Mouse (Mus musculus) stomach, embryonic 15.5 days (tissue): ENCODE data around the gene Pepd. TPM values are rescaled to one million over a fixed set of nuclear protein-coding genes. Genes with fewer than 3 reads are reported as not detected.

Source experiments
- ATAC-seq: fragments of 200-750 bp; cut with Nextera tagmentation; 2 replicates; pipeline ENCODE4 v1.8.0; 2017; ENCODE audit warnings: low read depth, moderate number of reproducible peaks, moderate TSS enrichment; ENCODE audit not compliant: insufficient read depth, low FRiP score
- H3K27ac ChIP-seq: fragments of 300-500 bp; sonication (generic); 2 replicates; pipeline ENCODE4 v1.5.1; 2015; ENCODE audit warnings: mild to moderate bottlenecking, inconsistent platforms
- H3K27me3 ChIP-seq: fragments of 300-500 bp; sonication (generic); replicated peaks from 2 replicates; pipeline ENCODE4 v1.6.1; 2015; ENCODE audit warnings: inconsistent platforms
- H3K36me3 ChIP-seq: fragments of 300-500 bp; sonication (generic); 2 replicates; pipeline ENCODE4 v1.6.1; 2015; ENCODE audit warnings: inconsistent platforms
- H3K4me1 ChIP-seq: fragments of 300-500 bp; sonication (generic); 2 replicates; pipeline ENCODE4 v1.6.1; 2015; ENCODE audit warnings: inconsistent platforms
- H3K4me2 ChIP-seq: fragments of 300-500 bp; sonication (generic); 2 replicates; pipeline ENCODE4 v1.6.1; 2015; ENCODE audit warnings: mild to moderate bottlenecking, inconsistent platforms
- H3K4me3 ChIP-seq: fragments of 300-500 bp; sonication (generic); replicated peaks from 2 replicates; pipeline ENCODE4 v1.5.1; 2015; ENCODE audit warnings: inconsistent platforms
- H3K9ac ChIP-seq: fragments of 300-500 bp; sonication (generic); 2 replicates; pipeline ENCODE4 v1.6.1; 2015; ENCODE audit warnings: inconsistent platforms
- H3K9me3 ChIP-seq: fragments of 300-500 bp; sonication (generic); 2 replicates; pipeline ENCODE4 v1.6.1; 2016; ENCODE audit warnings: inconsistent platforms
- WGBS: fragments of 180-500 bp; shearing (Covaris S2); methylation state at CpG from one replicate; pipeline ENCODE4 v1.1.7; 2015; 5-methylcytosine and 5-hydroxymethylcytosine counted together
- microRNA-seq: library from miRNA; unstranded; fragments of <30 nt; microRNA quantifications from one replicate; pipeline ENCODE4, GENCODE M21; 2016
- polyA plus RNA-seq: library from polyadenylated mRNA; unstranded; fragments of >200 nt; fragmentation: Nextera tagmentation; extraction: Ambion mirVana; gene quantifications from 2 replicates; pipeline ENCODE4 v1.2.1, GENCODE M21; 2015

Pepd gene
- polyA plus RNA-seq, 1 experiment from 2014 or later, result 68.9 TPM

GRCm38 (mm10) chr7:35066640-35067212 is 154.5 kb downstream of the Pepd start:
- Histone ChIP-seq H3K36me3 (no peaks in the 10 kb centered on the region), H3K4me2 (no peak overlapping the region), H3K4me1 (no peaks in the 10 kb centered on the region), H3K4me3 (no peak overlapping the region), H3K27me3 (no peaks in the 10 kb centered on the region), H3K9me3 (no peaks in the 10 kb centered on the region), H3K9ac (no peak overlapping the region), H3K27ac (no peak overlapping the region)
- 80% methylated on average over 8 of the region's 8 CpGs for WGBS
- ATAC-seq, result no peak

DNA sequence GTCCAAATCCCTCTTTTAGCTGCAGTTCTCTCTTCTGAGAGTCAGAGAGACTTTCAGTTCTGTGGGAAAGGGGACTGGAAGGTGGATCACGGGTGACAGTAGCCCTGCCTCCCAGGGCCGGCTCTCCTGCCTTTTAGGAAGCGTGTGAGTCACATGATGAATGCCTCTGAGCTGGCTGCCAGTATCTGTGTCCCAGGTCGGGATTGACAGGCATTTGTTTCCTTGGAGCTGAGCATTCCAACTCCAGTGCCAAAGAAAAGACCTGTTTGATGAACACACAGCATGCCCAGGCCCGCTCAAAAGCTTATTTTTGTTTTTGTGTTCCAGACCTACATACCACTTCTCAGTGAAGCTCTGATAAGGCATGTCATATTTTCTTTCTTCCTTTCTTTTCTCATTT is 164.5 kb downstream of the Pepd start:
- Histone ChIP-seq H3K36me3 (no peaks in the 10 kb centered on the region), H3K27ac (peak overlapping the region; percentile 53; the same call in 1 of the 2 replicates), H3K9me3 (no peaks in the 10 kb centered on the region), H3K27me3 (no peaks in the 10 kb centered on the region), H3K4me1 (peaks cover 8% of the 10 kb centered on the region; the same call in 1 of the 2 replicates), H3K4me3 (no peak overlapping the region), H3K9ac (no peak overlapping the region), H3K4me2 (no peak overlapping the region)
- 29% methylated on average over 5 of the region's 5 CpGs for WGBS
- ATAC-seq, result no peak; the same call in 1 of the 2 replicates

- H3K27me3 ChIP-seq, result no peaks in the 10 kb centered on the region
- H3K4me3 ChIP-seq, result no peak overlapping the region
- peak overlapping the region; percentile 67 for H3K27ac ChIP-seq
- 24% methylated on average over 10 of the region's 10 CpGs for WGBS
- no peaks in the 10 kb centered on the region for H3K9me3 ChIP-seq
- H3K9ac ChIP-seq, result no peak overlapping the region
- H3K36me3 ChIP-seq, result no peaks in the 10 kb centered on the region
- peak overlapping the region; percentile 33; the same call in 1 of the 2 replicates for H3K4me2 ChIP-seq
- peaks cover 12% of the 10 kb centered on the region; the same call in 1 of the 2 replicates for H3K4me1 ChIP-seq
- no peak for ATAC-seq
Observed at GRCm38 (mm10) chr7:35080843-35081338, 168.7 kb downstream of the Pepd start.

- no peak for ATAC-seq
- no peak overlapping the region for H3K4me3 ChIP-seq
Observed at GRCm38 (mm10) chr7:35081406-35082104, 169.4 kb downstream of the Pepd start.

DNA sequence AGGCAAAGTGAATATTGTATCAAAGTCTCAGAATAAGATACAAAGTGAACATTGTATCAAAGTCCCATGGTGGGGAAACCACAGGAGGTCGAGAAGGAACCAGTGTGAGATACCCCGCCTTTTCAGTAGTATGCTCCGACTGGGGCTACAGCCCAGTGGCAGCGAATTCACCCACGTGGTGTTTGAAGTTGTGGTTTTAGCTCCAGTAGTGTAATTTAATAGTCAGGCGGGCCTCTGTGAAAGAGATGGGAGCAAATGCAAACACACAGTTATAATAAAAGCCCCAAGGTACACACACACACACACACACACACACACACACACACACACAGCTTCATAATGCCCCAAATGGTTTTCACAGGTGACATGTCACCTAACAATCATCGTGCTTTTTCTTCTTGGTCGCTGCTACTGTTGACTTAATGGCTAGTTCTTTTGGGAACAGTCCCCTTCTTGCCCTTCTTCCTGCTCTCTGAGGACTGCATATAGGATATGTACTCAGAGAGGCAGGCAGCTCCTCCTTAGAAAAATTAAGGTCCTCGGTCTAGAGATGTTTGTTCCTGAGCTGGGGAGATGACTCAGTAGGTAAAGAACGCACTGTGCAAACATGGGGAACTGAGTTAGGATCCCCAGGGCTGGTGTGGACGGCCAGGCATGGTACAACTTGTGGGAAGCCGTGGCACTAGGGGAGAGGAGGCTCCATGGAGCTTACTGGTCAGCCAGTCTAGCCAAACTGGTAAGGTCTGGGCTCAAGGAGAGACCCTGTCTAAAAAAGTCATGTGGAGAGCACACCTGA is 172.6 kb downstream of the Pepd start:
- H3K9ac ChIP-seq, result no peak overlapping the region
- H3K36me3 ChIP-seq, result no peaks in the 10 kb centered on the region
- ATAC-seq, result peak; percentile 80

More at GRCm38 (mm10) chr7:35081406-35082104, 169.4 kb downstream of the Pepd start:
- peaks cover 18% of the 10 kb centered on the region for H3K4me1 ChIP-seq
- WGBS, result 70% methylated on average over 9 of the region's 9 CpGs
- peak overlapping the region; percentile 67 for H3K27ac ChIP-seq
- no peak overlapping the region for H3K9ac ChIP-seq
- H3K36me3 ChIP-seq, result no peaks in the 10 kb centered on the region
- H3K4me2 ChIP-seq, result no peak overlapping the region; the same call in 1 of the 2 replicates
- H3K27me3 ChIP-seq, result no peaks in the 10 kb centered on the region
- H3K9me3 ChIP-seq, result no peaks in the 10 kb centered on the region

GRCm38 (mm10) chr7:35086271-35086861 is 174.2 kb downstream of the Pepd start:
- Histone ChIP-seq H3K4me2 (peak overlapping the region; percentile 54), H3K27me3 (0 out of 2 replicates have a peak, but pooled peaks cover 2% of the 10 kb centered on the region), H3K4me1 (peaks cover 16% of the 10 kb centered on the region), H3K36me3 (no peaks in the 10 kb centered on the region), H3K9ac (no peak overlapping the region), H3K27ac (0 out of 2 replicates have a peak overlapping the region, but pooled peaks have one; percentile 31), H3K4me3 (peak overlapping the region; percentile 18), H3K9me3 (no peaks in the 10 kb centered on the region)
- ATAC-seq, result peak; percentile 11; the same call in 1 of the 2 replicates
- under 1% methylated on average over 21 of the region's 21 CpGs for WGBS

More for the DNA sequence above, 172.6 kb downstream of the Pepd start:
- Histone ChIP-seq H3K27me3 (0 out of 2 replicates have a peak, but pooled peaks cover 2% of the 10 kb centered on the region), H3K4me2 (no peak overlapping the region), H3K27ac (peak overlapping the region; percentile 57), H3K9me3 (no peaks in the 10 kb centered on the region), H3K4me1 (peaks cover 21% of the 10 kb centered on the region), H3K4me3 (no peak overlapping the region)
- WGBS, result 58% methylated on average over 12 of the region's 12 CpGs

GRCm38 (mm10) chr7:35090550-35090949 is 178.4 kb downstream of the Pepd start:
- Histone ChIP-seq H3K9ac (no peak overlapping the region), H3K36me3 (no peaks in the 10 kb centered on the region), H3K27me3 (0 out of 2 replicates have a peak, but pooled peaks cover 2% of the 10 kb centered on the region), H3K9me3 (no peaks in the 10 kb centered on the region), H3K4me2 (no peak overlapping the region), H3K4me3 (no peak overlapping the region), H3K4me1 (peaks cover 11% of the 10 kb centered on the region; the same call in 1 of the 2 replicates), H3K27ac (no peak overlapping the region)
- no peak for ATAC-seq
- WGBS, result 57% methylated on average over 5 of the region's 5 CpGs

Small RNA genes lying within 50 kb of the gene (microRNA-seq; reads per million reads assigned to microRNA genes)
- not detected for gene Gm25033

Other genes with a start within 250 kb of the Pepd start
- gene Chst8, start 99.7 kb upstream of the Pepd start, polyA plus RNA-seq, result 2.4 and 3.8 TPM in 2 replicates
- 36.5 and 37.9 TPM in 2 replicates for gene Cebpg, start 144.2 kb downstream of the Pepd start, polyA plus RNA-seq
- 6.6 and 7.0 TPM in 2 replicates for gene Cebpa, start 206.9 kb downstream of the Pepd start, polyA plus RNA-seq